Mouse (Mus musculus) heart, embryonic 12.5 days (tissue): ENCODE results near the gene Tmem72. TPM values are rescaled to one million over a fixed set of nuclear protein-coding genes. Genes with fewer than 3 reads are reported as not detected.

Source experiments
- ATAC-seq: fragments of 200-750 bp; cut with Nextera tagmentation; 2 replicates; pipeline ENCODE4 v1.8.0; 2017; ENCODE audit warnings: moderate TSS enrichment, moderate library complexity; ENCODE audit not compliant: insufficient number of reproducible peaks, low FRiP score
- H3K27ac ChIP-seq: fragments of 300-500 bp; sonication (generic); 2 replicates; pipeline ENCODE4 v1.5.1; 2016; ENCODE audit warnings: mild to moderate bottlenecking, moderate library complexity; ENCODE audit not compliant: poor library complexity, severe bottlenecking
- H3K27me3 ChIP-seq: fragments of 300-500 bp; sonication (generic); replicated peaks from 2 replicates; pipeline ENCODE4 v1.6.1; 2016; ENCODE audit warnings: mild to moderate bottlenecking, moderate library complexity
- H3K36me3 ChIP-seq: fragments of 300-500 bp; sonication (generic); 2 replicates; pipeline ENCODE4 v1.6.1; 2016; ENCODE audit warnings: mild to moderate bottlenecking, moderate library complexity
- H3K4me1 ChIP-seq: fragments of 300-500 bp; sonication (generic); replicated peaks from 2 replicates; pipeline ENCODE4 v1.6.1; 2016; ENCODE audit warnings: mild to moderate bottlenecking
- H3K4me2 ChIP-seq: fragments of 300-500 bp; sonication (generic); 2 replicates; pipeline ENCODE4 v1.6.1; 2016; ENCODE audit warnings: mild to moderate bottlenecking, moderate library complexity
- H3K4me3 ChIP-seq: fragments of 300-500 bp; sonication (generic); 2 replicates; pipeline ENCODE4 v1.5.1; 2016; ENCODE audit warnings: mild to moderate bottlenecking
- H3K9ac ChIP-seq: fragments of 300-500 bp; sonication (generic); 2 replicates; pipeline ENCODE4 v1.6.1; 2016; ENCODE audit warnings: mild to moderate bottlenecking, moderate library complexity
- H3K9me3 ChIP-seq: fragments of 300-500 bp; sonication (generic); replicated peaks from 2 replicates; pipeline ENCODE4 v1.6.1; 2016; ENCODE audit warnings: mild to moderate bottlenecking, moderate library complexity
- WGBS: fragments of 180-500 bp; shearing (Covaris S2); methylation state at CpG from one replicate; pipeline ENCODE4 v1.1.7; 2016; 5-methylcytosine and 5-hydroxymethylcytosine counted together
- polyA plus RNA-seq: library from polyadenylated mRNA; unstranded; fragments of >200 nt; fragmentation: Nextera tagmentation; extraction: Ambion mirVana; gene quantifications from 2 replicates; pipeline ENCODE4 v1.2.1, GENCODE M21; 2016

Gene Tmem72
- polyA plus RNA-seq, 1 experiment from 2014 or later = 0.08 TPM

GRCm38 (mm10) chr6:116715166-116715565 is 1.5 kb downstream of the Tmem72 start:
- H3K27me3 ChIP-seq = no peaks in the 10 kb centered on the region
- no peak overlapping the region for H3K27ac ChIP-seq
- no peak overlapping the region for H3K4me3 ChIP-seq
- H3K4me2 ChIP-seq = no peak overlapping the region
- H3K9ac ChIP-seq = no peak overlapping the region
- H3K4me1 ChIP-seq = peaks cover 25% of the 10 kb centered on the region
- 66% methylated on average over 2 of the region's 2 CpGs for WGBS
- H3K9me3 ChIP-seq = no peaks in the 10 kb centered on the region
- no peaks in the 10 kb centered on the region for H3K36me3 ChIP-seq
- ATAC-seq = no peak

- no peak for ATAC-seq
- Histone ChIP-seq H3K9ac (no peak overlapping the region), H3K9me3 (no peaks in the 10 kb centered on the region), H3K36me3 (no peaks in the 10 kb centered on the region), H3K27me3 (no peaks in the 10 kb centered on the region), H3K27ac (no peak overlapping the region), H3K4me1 (peaks cover 25% of the 10 kb centered on the region), H3K4me2 (no peak overlapping the region), H3K4me3 (no peak overlapping the region)
- 71% methylated on average over 5 of the region's 5 CpGs for WGBS
Observed at GRCm38 (mm10) chr6:116714576-116714975, 2.1 kb downstream of the Tmem72 start.

GRCm38 (mm10) chr6:116713966-116714365 is 2.7 kb downstream of the Tmem72 start:
- Histone ChIP-seq H3K27me3 (no peaks in the 10 kb centered on the region), H3K4me2 (no peak overlapping the region), H3K9me3 (no peaks in the 10 kb centered on the region), H3K9ac (no peak overlapping the region), H3K4me1 (peaks cover 24% of the 10 kb centered on the region), H3K36me3 (no peaks in the 10 kb centered on the region), H3K4me3 (no peak overlapping the region), H3K27ac (no peak overlapping the region)
- WGBS = 76% methylated on average over 3 of the region's 3 CpGs
- ATAC-seq = no peak

- no peak overlapping the region for H3K9ac ChIP-seq
- peaks cover 22% of the 10 kb centered on the region for H3K4me1 ChIP-seq
- H3K27me3 ChIP-seq = no peaks in the 10 kb centered on the region
- WGBS = 84% methylated on average over 3 of the region's 3 CpGs
- H3K9me3 ChIP-seq = no peaks in the 10 kb centered on the region
- ATAC-seq = no peak
- no peaks in the 10 kb centered on the region for H3K36me3 ChIP-seq
- no peak overlapping the region for H3K27ac ChIP-seq
- no peak overlapping the region for H3K4me2 ChIP-seq
- H3K4me3 ChIP-seq = no peak overlapping the region
Observed at GRCm38 (mm10) chr6:116712503-116712902, 4.2 kb downstream of the Tmem72 start.

GRCm38 (mm10) chr6:116712062-116712461 is 4.7 kb downstream of the Tmem72 start:
- Histone ChIP-seq H3K4me2 (no peak overlapping the region), H3K36me3 (no peaks in the 10 kb centered on the region), H3K4me3 (no peak overlapping the region), H3K27me3 (no peaks in the 10 kb centered on the region), H3K27ac (no peak overlapping the region), H3K4me1 (peaks cover 22% of the 10 kb centered on the region), H3K9me3 (no peaks in the 10 kb centered on the region), H3K9ac (no peak overlapping the region)
- 12% methylated on average over 5 of the region's 5 CpGs for WGBS
- no peak for ATAC-seq

- no peaks in the 10 kb centered on the region for H3K4me1 ChIP-seq
- no peaks in the 10 kb centered on the region for H3K27me3 ChIP-seq
- ATAC-seq = no peak
- H3K27ac ChIP-seq = no peak overlapping the region
- H3K9me3 ChIP-seq = no peaks in the 10 kb centered on the region
- no peak overlapping the region for H3K4me2 ChIP-seq
- no peak overlapping the region for H3K4me3 ChIP-seq
- H3K36me3 ChIP-seq = no peaks in the 10 kb centered on the region
- no peak overlapping the region for H3K9ac ChIP-seq
- 72% methylated on average over 6 of the region's 6 CpGs for WGBS
Observed at GRCm38 (mm10) chr6:116704320-116704719, 12.4 kb downstream of the Tmem72 start.

- Histone ChIP-seq H3K36me3 (no peaks in the 10 kb centered on the region), H3K9me3 (no peaks in the 10 kb centered on the region), H3K4me2 (no peak overlapping the region), H3K27me3 (no peaks in the 10 kb centered on the region), H3K9ac (no peak overlapping the region), H3K4me1 (no peaks in the 10 kb centered on the region), H3K4me3 (no peak overlapping the region), H3K27ac (no peak overlapping the region)
- no peak for ATAC-seq
Observed at GRCm38 (mm10) chr6:116700821-116701220, 15.9 kb downstream of the Tmem72 start.

GRCm38 (mm10) chr6:116697896-116698425 is 18.8 kb downstream of the Tmem72 start:
- ATAC-seq = no peak
- Histone ChIP-seq H3K27me3 (0 out of 2 replicates have a peak, but pooled peaks cover 3% of the 10 kb centered on the region), H3K4me3 (no peak overlapping the region), H3K27ac (no peak overlapping the region), H3K36me3 (no peaks in the 10 kb centered on the region), H3K9me3 (no peaks in the 10 kb centered on the region), H3K9ac (no peak overlapping the region), H3K4me1 (0 out of 2 replicates have a peak, but pooled peaks cover 3% of the 10 kb centered on the region), H3K4me2 (no peak overlapping the region)
- WGBS = 85% methylated on average over 4 of the region's 4 CpGs

- Histone ChIP-seq H3K9ac (no peak overlapping the region), H3K4me3 (no peak overlapping the region), H3K4me1 (0 out of 2 replicates have a peak, but pooled peaks cover 3% of the 10 kb centered on the region), H3K9me3 (no peaks in the 10 kb centered on the region), H3K36me3 (no peaks in the 10 kb centered on the region), H3K27ac (no peak overlapping the region), H3K4me2 (no peak overlapping the region), H3K27me3 (0 out of 2 replicates have a peak, but pooled peaks cover 3% of the 10 kb centered on the region)
- no peak for ATAC-seq
- WGBS = 47% methylated on average over 2 of the region's 2 CpGs
Observed at GRCm38 (mm10) chr6:116697413-116697812, 19.3 kb downstream of the Tmem72 start.

- WGBS = 54% methylated on average over 3 of the region's 3 CpGs
- Histone ChIP-seq H3K9me3 (no peaks in the 10 kb centered on the region), H3K4me3 (no peak overlapping the region), H3K36me3 (no peaks in the 10 kb centered on the region), H3K4me1 (0 out of 2 replicates have a peak, but pooled peaks cover 3% of the 10 kb centered on the region), H3K27me3 (0 out of 2 replicates have a peak, but pooled peaks cover 3% of the 10 kb centered on the region), H3K4me2 (no peak overlapping the region), H3K9ac (no peak overlapping the region), H3K27ac (no peak overlapping the region)
- ATAC-seq = no peak
Observed at GRCm38 (mm10) chr6:116694346-116694745, 22.4 kb downstream of the Tmem72 start.

- no peak overlapping the region for H3K27ac ChIP-seq
- H3K27me3 ChIP-seq = 0 out of 2 replicates have a peak, but pooled peaks cover 3% of the 10 kb centered on the region
- no peak overlapping the region for H3K9ac ChIP-seq
- H3K4me1 ChIP-seq = 0 out of 2 replicates have a peak, but pooled peaks cover 3% of the 10 kb centered on the region
- H3K4me3 ChIP-seq = no peak overlapping the region
- 71% methylated on average over 4 of the region's 4 CpGs for WGBS
- H3K4me2 ChIP-seq = no peak overlapping the region
- ATAC-seq = no peak
- H3K9me3 ChIP-seq = no peaks in the 10 kb centered on the region
- H3K36me3 ChIP-seq = no peaks in the 10 kb centered on the region
Observed at GRCm38 (mm10) chr6:116693639-116694038, 23.1 kb downstream of the Tmem72 start.

- H3K4me1 ChIP-seq = peaks cover 29% of the 10 kb centered on the region
- H3K9ac ChIP-seq = no peak overlapping the region
- H3K4me3 ChIP-seq = no peak overlapping the region
- no peak for ATAC-seq
- H3K27me3 ChIP-seq = no peaks in the 10 kb centered on the region
- no peaks in the 10 kb centered on the region for H3K36me3 ChIP-seq
- no peaks in the 10 kb centered on the region for H3K9me3 ChIP-seq
- H3K27ac ChIP-seq = no peak overlapping the region
- H3K4me2 ChIP-seq = no peak overlapping the region
- 35% methylated on average over 6 of the region's 6 CpGs for WGBS
Observed at GRCm38 (mm10) chr6:116682317-116682716, 34.4 kb downstream of the Tmem72 start.
